Mouse (Mus musculus): Measurements from ENCODE around the gene Frrs1.

GRCm38 (mm10) chr3:116862621-116863020 lies 3.4 kb downstream of the Frrs1 start:
- TF ChIP-seq CTCF (IDR thresholded peaks at IDR 0.05; ENCODE audit: low read depth) (no peak), EP300 (IDR thresholded peaks at IDR 0.05; ENCODE audit: low read depth) (no peak)

All from liver, postnatal 0 days (tissue).